ENCODE assay signal across 15 mouse cellular contexts in the genomic region with DNA sequence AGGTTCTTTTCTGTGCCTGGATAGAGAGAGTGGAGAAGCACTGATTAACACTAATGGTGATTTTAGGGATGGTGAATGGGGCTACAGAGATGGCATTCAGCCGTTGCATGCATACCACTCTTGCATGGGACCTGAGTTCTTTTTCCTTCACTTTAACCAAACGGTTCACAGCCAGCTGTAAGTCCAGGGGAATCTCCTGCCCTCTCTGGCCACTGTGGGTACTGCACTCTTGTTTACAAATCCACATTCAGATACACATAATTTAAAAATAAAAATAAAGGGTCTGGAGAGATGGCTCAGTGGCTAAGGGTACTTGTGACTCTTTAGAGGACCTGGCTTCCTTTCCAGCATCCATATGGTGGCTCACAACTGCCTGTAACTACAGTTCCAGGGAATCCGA. TPM values are rescaled to one million over a fixed set of nuclear protein-coding genes. Genes with fewer than 3 reads are reported as not detected.
DNase-seq lines count a peak whose midpoint lies in the region; TF ChIP-seq lines count a peak whose summit lies in the region.
"Had no signal": no experiment of that assay in that cellular context is flagged by ENCODE, and none has a peak within 500 bp of the region (broad histone marks: within the 10 kb centered on the region; RNA-seq: fewer than 3 reads in every experiment).

No protein-coding gene starts in this region.

- H3K27ac ChIP-seq in cerebellum, adult 2 months (ENCODE audit: insufficient read depth, low read length), result no peak overlapping the region
- no peak overlapping the region for H3K27ac ChIP-seq in liver, adult 2 months (replicated peaks; ENCODE audit: insufficient read depth, low read depth, low read length)
- no peak overlapping the region for H3K27ac ChIP-seq in bone marrow, adult 2 months (ENCODE audit: control insufficient read depth, insufficient read depth, low read depth, low read length, poor library complexity)
- H3K27ac ChIP-seq: forebrain, embryonic 15.5 days; heart, embryonic 15.5 days had no signal

- no peaks in the 10 kb centered on the region for H3K27me3 ChIP-seq in cerebellum, adult 2 months (ENCODE audit: control insufficient read depth, insufficient read depth, low read length)
- no peaks in the 10 kb centered on the region for H3K27me3 ChIP-seq in liver, adult 2 months (ENCODE audit: control insufficient read depth, insufficient read depth, low read length)
- H3K27me3 ChIP-seq: forebrain, embryonic 15.5 days; heart, embryonic 15.5 days had no signal

- peaks cover 6% of the 10 kb centered on the region; the same call in 1 of the 2 replicates for H3K36me3 ChIP-seq in liver, adult 2 months (ENCODE audit: control insufficient read depth, insufficient read depth, low read length)

- no peaks in the 10 kb centered on the region for H3K79me2 ChIP-seq in liver, adult 2 months (ENCODE audit: control insufficient read depth, insufficient read depth, low read length)

- DNase-seq in cerebellum, adult 2 months, result no peak
- no peak for DNase-seq in cerebellum, postnatal 25 days
- DNase-seq in liver, adult 2 months (ENCODE audit: extremely low read depth, low read depth, low spot score), result no peak
- no peak for DNase-seq in liver
- DNase-seq in B cell, adult 2 months, result peak; percentile 57 to 61
- DNase-seq in right cerebral cortex, adult 18-20 months, result no peak
- no peak for DNase-seq in frontal cortex, adult 2 months (ENCODE audit: extremely low spot score in 1 of 2, low spot score in 1 of 2)
- DNase-seq: adrenal gland, postnatal 10 days; gastrocnemius, postnatal 36 days; kidney, postnatal 14 days; layer of hippocampus, postnatal 36 days; right cerebral cortex, postnatal 4 days had no signal

- H3K4me1 ChIP-seq in cerebellum, adult 2 months (ENCODE audit: control insufficient read depth, insufficient read depth, low read length), result no peaks in the 10 kb centered on the region
- no peaks in the 10 kb centered on the region for H3K4me1 ChIP-seq in liver, adult 2 months (ENCODE audit: control insufficient read depth, insufficient read depth, low read length)
- H3K4me1 ChIP-seq in bone marrow, adult 2 months (ENCODE audit: control insufficient read depth, insufficient read depth, low read length), result no peaks in the 10 kb centered on the region
- H3K4me1 ChIP-seq: forebrain, embryonic 15.5 days; heart, embryonic 15.5 days had no signal

- no peak overlapping the region for H3K4me3 ChIP-seq in cerebellum, adult 2 months (replicated peaks; ENCODE audit: insufficient read depth, low read depth, low read length)
- H3K4me3 ChIP-seq in liver, adult 2 months (ENCODE audit: insufficient read depth, low read depth, low read length), result no peak overlapping the region
- H3K4me3 ChIP-seq in bone marrow, adult 2 months (replicated peaks; ENCODE audit: control insufficient read depth, low read depth, low read length), result no peak overlapping the region
- H3K4me3 ChIP-seq: forebrain, embryonic 15.5 days; heart, embryonic 15.5 days had no signal

- no peak overlapping the region for H3K9ac ChIP-seq in liver, adult 2 months (ENCODE audit: low read depth, low read length)
- H3K9ac ChIP-seq: forebrain, embryonic 15.5 days; heart, embryonic 15.5 days had no signal

- no peak for TF ChIP-seq POLR2A in cerebellum, adult 2 months (IDR thresholded peaks at IDR 0.05; ENCODE audit: borderline replicate concordance, insufficient read depth, low read length)
- TF ChIP-seq POLR2A in liver, adult 2 months (IDR thresholded peaks at IDR 0.05; ENCODE audit: extremely low read depth, insufficient read depth, low read length), result no peak
- TF ChIP-seq POLR2A in bone marrow, adult 2 months (IDR thresholded peaks at IDR 0.05; ENCODE audit: borderline replicate concordance, control insufficient read depth, low read depth, low read length), result no peak

- 98% methylated on average over 3 of the region's 3 CpGs for WGBS in cerebellum, adult 2 months
- 98% methylated on average over 3 of the region's 3 CpGs for WGBS in liver, adult 2 months
- WGBS in bone marrow, adult 2 months, result 90% methylated on average over 3 of the region's 3 CpGs

- TF ChIP-seq CTCF in cerebellum, adult 2 months (IDR thresholded peaks at IDR 0.05; ENCODE audit: borderline replicate concordance, insufficient read depth, low read depth, low read length), result peak; percentile 38; the same call in 1 of the 2 replicates
- TF ChIP-seq CTCF in liver, adult 2 months (IDR thresholded peaks at IDR 0.05; ENCODE audit: low read depth, low read length), result peak; percentile 23; the same call in 1 of the 2 replicates
- peak; percentile 25; the same call in 1 of the 2 replicates for TF ChIP-seq CTCF in bone marrow, adult 2 months (IDR thresholded peaks at IDR 0.05; ENCODE audit: control insufficient read depth, insufficient read depth, low read length)

RNA-seq across cellular contexts. Expression of gene Heg1, which starts 39.8 kb away (rescaled TPM):
- polyA plus RNA-seq in cerebellum, adult 2 months (2012; rRNA removed), result 21.9 and 24.4 TPM in 2 replicates
- total RNA-seq in liver, adult 2 months (2014; rRNA removed), result 8.6 and 12.6 TPM in 2 replicates
- 5.7 and 5.8 TPM in 2 replicates for polyA plus RNA-seq in liver, adult 2 months (2012; rRNA removed)
- 10.0 and 10.1 TPM in 2 replicates for polyA plus RNA-seq in bone marrow, adult 2 months (2011; ENCODE audit: insufficient read depth, insufficient read length, low replicate concordance, missing spikeins)
- 16.0 and 16.1 TPM in 2 replicates for polyA plus RNA-seq in frontal cortex, adult 2 months (2012; rRNA removed)

Comparison
In these comparisons a context has a peak if more than half of its experiments do, and no peak if none do; other contexts are left out.
1. DNase-seq: peak in B cell, adult 2 months (2 of 2); none in cerebellum, adult 2 months (0 of 2), cerebellum, postnatal 25 days (0 of 2), liver, adult 2 months (single experiment), liver (single experiment), right cerebral cortex, adult 18-20 months (single experiment) and frontal cortex, adult 2 months (0 of 2).
2. Peak in every context shown above with its lines, with median percentiles within 50 percentile points of each other: CTCF ChIP-seq.